Mouse (Mus musculus) myocyte (in vitro differentiated cells): Measurements from ENCODE around the gene Ccdc3. TPM values are rescaled to one million over a fixed set of nuclear protein-coding genes. Genes with fewer than 3 reads are reported as not detected.

Experiments used
- H3K27me3 ChIP-seq: one replicate; pipeline ENCODE4 v1.6.1; 2011; ENCODE audit not compliant: control insufficient read depth, insufficient read depth, insufficient read length
- H3K36me3 ChIP-seq: one replicate; pipeline ENCODE4 v1.6.1; 2011; ENCODE audit not compliant: control insufficient read depth, insufficient read depth
- H3K4me2 ChIP-seq: one replicate; pipeline ENCODE4 v1.6.1; 2011; ENCODE audit warnings: low read depth, control low read depth
- H3K4me3 ChIP-seq: one replicate; pipeline ENCODE4 v1.5.1; 2011; ENCODE audit warnings: mild to moderate bottlenecking, control low read depth, moderate library complexity
- H3K79me2 ChIP-seq: one replicate; pipeline ENCODE4 v1.6.1; 2011; ENCODE audit not compliant: control insufficient read depth, insufficient read depth
- H3ac ChIP-seq: one replicate; pipeline ENCODE4 v1.6.1; 2011; ENCODE audit not compliant: control insufficient read depth, insufficient read length
- CEBPB ChIP-seq: IDR thresholded peaks from 2 replicates; pipeline ENCODE4 v1.6.1; 2011; ENCODE audit warnings: mild to moderate bottlenecking, moderate library complexity; ENCODE audit not compliant: poor library complexity, insufficient read depth, severe bottlenecking
- E2F4 ChIP-seq: IDR thresholded peaks from one replicate; pipeline ENCODE4 v1.6.1; 2011; ENCODE audit warnings: mild to moderate bottlenecking, control low read depth, moderate library complexity; ENCODE audit not compliant: insufficient read depth
- MAX ChIP-seq: IDR thresholded peaks from one replicate; pipeline ENCODE4 v1.6.1; 2011; ENCODE audit warnings: low read depth, mild to moderate bottlenecking, control low read depth
- MYOD1 ChIP-seq, 3 experiments: IDR thresholded peaks; one replicate each; pipeline ENCODE4 v1.6.1; 2011; ENCODE audit warnings: control low read depth in 2 of 3, low read depth in 2 of 3, mild to moderate bottlenecking in 2 of 3, moderate library complexity in 1 of 3; ENCODE audit not compliant: insufficient read length in 2 of 3, control insufficient read depth in 1 of 3
- MYOG ChIP-seq, 3 experiments: IDR thresholded peaks; one replicate each; pipeline ENCODE4 v1.6.1; 2011; ENCODE audit warnings: control low read depth in 2 of 3, low read depth in 2 of 3, mild to moderate bottlenecking in 2 of 3; ENCODE audit not compliant: insufficient read length in 2 of 3, control insufficient read depth in 1 of 3, insufficient read depth in 1 of 3
- POLR2A ChIP-seq: IDR thresholded peaks from one replicate; pipeline ENCODE4 v1.6.1; 2011; ENCODE audit warnings: low read depth, mild to moderate bottlenecking, control low read depth, moderate library complexity; ENCODE audit not compliant: insufficient read length
- POLR2AphosphoS2 ChIP-seq: IDR thresholded peaks from one replicate; pipeline ENCODE4 v1.6.1; 2011; ENCODE audit warnings: low read depth, control low read depth; ENCODE audit not compliant: insufficient read length
- REST ChIP-seq: IDR thresholded peaks from one replicate; pipeline ENCODE4 v1.6.1; 2011; ENCODE audit warnings: mild to moderate bottlenecking, control low read depth, moderate library complexity; ENCODE audit not compliant: insufficient read depth, insufficient read length
- SRF ChIP-seq: IDR thresholded peaks from one replicate; pipeline ENCODE4 v1.6.1; 2011; ENCODE audit warnings: low read depth; ENCODE audit not compliant: control insufficient read depth, insufficient read length
- TCF12 ChIP-seq: IDR thresholded peaks from one replicate; pipeline ENCODE4 v1.6.1; 2011; ENCODE audit warnings: mild to moderate bottlenecking, control low read depth; ENCODE audit not compliant: poor library complexity, insufficient read depth, severe bottlenecking
- TCF3 ChIP-seq: IDR thresholded peaks from one replicate; pipeline ENCODE4 v1.6.1; 2011; ENCODE audit warnings: low read depth, control low read depth; ENCODE audit not compliant: insufficient read length
- USF1 ChIP-seq: IDR thresholded peaks from one replicate; pipeline ENCODE4 v1.6.1; 2011; ENCODE audit warnings: low read depth, mild to moderate bottlenecking, control low read depth, moderate library complexity
- polyA plus RNA-seq: library from polyadenylated mRNA; unstranded; fragments of >200 nt; fragmentation: generic; extraction: Trizol; gene quantifications from one replicate; pipeline ENCODE4 v1.2.1, GENCODE M21; 2012; ENCODE audit warnings: missing spikeins

The Ccdc3 gene
- polyA plus RNA-seq, 1 experiment, result 0.64 TPM

- peaks cover 13% of the 10 kb centered on the region for H3K27me3 ChIP-seq
Measured at GRCm38 (mm10) chr2:5139961-5140360, 2.4 kb downstream of the Ccdc3 start.

DNA sequence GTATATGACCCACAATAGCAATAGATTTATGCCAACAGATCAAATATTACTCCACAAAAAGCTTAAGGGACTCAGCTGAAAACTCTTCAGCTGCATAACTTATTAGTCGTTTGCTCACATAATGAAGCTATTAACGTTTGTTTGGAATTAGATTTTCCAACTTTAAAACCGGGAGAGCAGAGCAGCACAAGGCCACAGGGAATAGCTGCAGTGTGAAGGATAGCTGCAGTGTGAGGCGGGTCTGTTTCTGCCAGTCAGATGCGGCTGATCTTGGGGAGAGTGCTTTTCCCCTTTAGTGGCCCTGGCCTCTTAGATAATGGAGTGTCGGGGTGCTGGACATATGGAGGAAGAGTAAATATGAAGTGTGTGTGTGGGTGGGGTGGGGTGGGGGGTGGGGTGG, 6.9 kb downstream of the Ccdc3 start:
- Histone ChIP-seq H3K4me3 (no peak overlapping the region), H3ac (no peak overlapping the region), H3K4me2 (no peak overlapping the region), H3K79me2 (no peaks in the 10 kb centered on the region), H3K27me3 (no peaks in the 10 kb centered on the region), H3K36me3 (no peaks in the 10 kb centered on the region)
- TF ChIP-seq POLR2A (no peak), USF1 (no peak), MYOG (IDR thresholded peaks at IDR 0.05; ENCODE audit: control insufficient read depth in 1 of 3, insufficient read depth in 1 of 3, insufficient read length in 2 of 3, low read depth in 2 of 3) (no peak), MYOD1 (IDR thresholded peaks at IDR 0.05; ENCODE audit: control insufficient read depth in 1 of 3, insufficient read length in 2 of 3, low read depth in 2 of 3) (no peak), TCF12 (no peak), E2F4 (no peak), SRF (no peak), POLR2AphosphoS2 (no peak), REST (no peak), MAX (no peak), CEBPB (no peak), TCF3 (no peak)

More at GRCm38 (mm10) chr2:5139961-5140360, 2.4 kb downstream of the Ccdc3 start:
- Histone ChIP-seq H3K79me2 (no peaks in the 10 kb centered on the region), H3K4me2 (no peak overlapping the region), H3ac (no peak overlapping the region), H3K4me3 (no peak overlapping the region), H3K36me3 (no peaks in the 10 kb centered on the region)
- TF ChIP-seq REST (no peak), USF1 (no peak), MAX (no peak), E2F4 (no peak), TCF3 (no peak), MYOG (IDR thresholded peaks at IDR 0.05; ENCODE audit: control insufficient read depth in 1 of 3, insufficient read depth in 1 of 3, insufficient read length in 2 of 3, low read depth in 2 of 3) (no peak), CEBPB (no peak), SRF (no peak), MYOD1 (IDR thresholded peaks at IDR 0.05; ENCODE audit: control insufficient read depth in 1 of 3, insufficient read length in 2 of 3, low read depth in 2 of 3) (no peak), POLR2A (no peak), TCF12 (no peak)

- Histone ChIP-seq H3K36me3 (no peaks in the 10 kb centered on the region), H3K4me3 (no peak overlapping the region), H3K27me3 (no peaks in the 10 kb centered on the region), H3ac (no peak overlapping the region), H3K4me2 (no peak overlapping the region), H3K79me2 (no peaks in the 10 kb centered on the region)
- TF ChIP-seq TCF3 (no peak), POLR2AphosphoS2 (no peak), MAX (no peak), USF1 (no peak), MYOD1 (IDR thresholded peaks at IDR 0.05; ENCODE audit: control insufficient read depth in 1 of 3, insufficient read length in 2 of 3, low read depth in 2 of 3) (no peak), MYOG (IDR thresholded peaks at IDR 0.05; ENCODE audit: control insufficient read depth in 1 of 3, insufficient read depth in 1 of 3, insufficient read length in 2 of 3, low read depth in 2 of 3) (no peak), E2F4 (no peak), REST (no peak), CEBPB (no peak), TCF12 (no peak), SRF (no peak), POLR2A (no peak)
Measured at GRCm38 (mm10) chr2:5147907-5148306, 10.3 kb downstream of the Ccdc3 start.

- Histone ChIP-seq H3K36me3 (no peaks in the 10 kb centered on the region), H3K27me3 (no peaks in the 10 kb centered on the region), H3ac (no peak overlapping the region), H3K4me3 (no peak overlapping the region), H3K79me2 (no peaks in the 10 kb centered on the region), H3K4me2 (no peak overlapping the region)
- TF ChIP-seq CEBPB (no peak), POLR2A (no peak), MYOG (IDR thresholded peaks at IDR 0.05; ENCODE audit: control insufficient read depth in 1 of 3, insufficient read depth in 1 of 3, insufficient read length in 2 of 3, low read depth in 2 of 3) (no peak), TCF12 (no peak), POLR2AphosphoS2 (no peak)
Measured at GRCm38 (mm10) chr2:5154711-5155110, 17.1 kb downstream of the Ccdc3 start.

DNA sequence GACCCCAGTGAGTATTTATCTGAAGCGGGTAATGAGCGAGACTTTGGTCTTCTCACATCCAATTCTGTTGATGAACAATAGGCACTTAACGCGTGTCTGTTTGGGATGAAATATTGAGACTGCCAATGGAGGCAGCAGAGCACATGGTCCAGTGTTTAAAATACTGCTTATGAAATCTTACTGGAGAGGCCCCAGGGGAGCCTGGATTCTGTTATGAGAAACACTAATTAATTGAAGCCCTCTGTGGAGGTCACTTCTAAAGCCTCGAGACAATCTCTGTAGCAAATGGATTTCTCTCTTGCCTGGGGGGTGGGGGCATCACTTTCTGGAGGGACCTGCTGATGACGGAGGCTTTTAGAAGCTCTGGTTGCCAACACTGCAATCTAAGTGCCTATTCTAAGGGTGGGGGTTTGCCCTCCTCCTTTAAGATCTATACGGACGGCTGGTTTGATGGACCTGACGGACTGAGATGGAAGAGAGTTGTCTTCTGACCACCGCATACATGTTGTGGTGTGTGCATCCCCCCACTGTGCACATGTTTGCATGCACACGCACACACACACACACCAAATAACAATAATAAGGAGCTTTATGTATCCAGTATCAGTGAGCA, 22.8 kb downstream of the Ccdc3 start:
- Histone ChIP-seq H3K79me2 (no peaks in the 10 kb centered on the region), H3K4me2 (no peak overlapping the region), H3K4me3 (no peak overlapping the region), H3K36me3 (no peaks in the 10 kb centered on the region), H3K27me3 (no peaks in the 10 kb centered on the region), H3ac (no peak overlapping the region)
- TF ChIP-seq USF1, result no peak
